Mouse (Mus musculus) MEL (cell line): ENCODE measurements around the gene Aspdh. TPM values are rescaled to one million over a fixed set of nuclear protein-coding genes. Genes with fewer than 3 reads are reported as not detected.

ENCODE experiments used
- DNase-seq: peaks from one replicate; pipeline ENCODE4 v3.0.0; 2011; ENCODE audit warnings: low read depth, low spot score
- H3K27ac ChIP-seq: 2 replicates; pipeline ENCODE4 v1.5.1; 2012; ENCODE audit warnings: low read depth, mild to moderate bottlenecking, control low read depth, low read length, moderate library complexity; ENCODE audit not compliant: control insufficient read depth
- H3K27me3 ChIP-seq, 2 experiments: fragments of 150-350 bp in 1 of 2; sonication (generic) in 1 of 2; 2 replicates each; pipeline ENCODE4 v1.6.1; 2012; ENCODE audit warnings: low read length in 2 of 2, mild to moderate bottlenecking in 2 of 2, improper control_type of control experiment in 1 of 2, moderate library complexity in 1 of 2; ENCODE audit not compliant: insufficient read depth in 2 of 2, control insufficient read depth in 1 of 2
- H3K36me3 ChIP-seq, 2 experiments: 2 replicates each; pipeline ENCODE4 v1.6.1; 2012 to 2014; ENCODE audit warnings: low read length in 2 of 2, improper control_type of control experiment in 1 of 2, inconsistent platforms in 1 of 2, mild to moderate bottlenecking in 1 of 2; ENCODE audit not compliant: insufficient read depth in 2 of 2, control insufficient read depth in 1 of 2
- H3K4me1 ChIP-seq, 2 experiments: fragments of 150-350 bp in 1 of 2; sonication (generic) in 1 of 2; 2 replicates each; pipeline ENCODE4 v1.6.1; 2012; ENCODE audit warnings: low read length in 2 of 2, improper control_type of control experiment in 1 of 2, mild to moderate bottlenecking in 1 of 2; ENCODE audit not compliant: insufficient read depth in 2 of 2, control insufficient read depth in 1 of 2
- H3K4me3 ChIP-seq, 2 experiments: fragments of 150-350 bp in 1 of 2; sonication (generic) in 1 of 2; 2 replicates each; pipeline ENCODE4 v1.5.1; 2012; ENCODE audit warnings: low read depth in 2 of 2, low read length in 2 of 2, mild to moderate bottlenecking in 2 of 2, moderate library complexity in 2 of 2, control low read depth in 1 of 2, improper control_type of control experiment in 1 of 2; ENCODE audit not compliant: control insufficient read depth in 1 of 2, insufficient read depth in 1 of 2
- H3K79me2 ChIP-seq: 2 replicates; pipeline ENCODE4 v1.6.1; 2012; ENCODE audit warnings: mild to moderate bottlenecking, low read length, moderate library complexity; ENCODE audit not compliant: control insufficient read depth, poor library complexity, insufficient read depth
- H3K9ac ChIP-seq: 2 replicates; pipeline ENCODE4 v1.6.1; 2012; ENCODE audit warnings: low read depth, mild to moderate bottlenecking, control low read depth, low read length, moderate library complexity; ENCODE audit not compliant: control insufficient read depth, poor library complexity, severe bottlenecking
- H3K9me3 ChIP-seq: fragments of 150-350 bp; sonication (generic); replicated peaks from 2 replicates; pipeline ENCODE4 v1.6.1; 2012; ENCODE audit warnings: mild to moderate bottlenecking, low read length, improper control_type of control experiment, moderate library complexity; ENCODE audit not compliant: insufficient read depth
- BHLHE40 ChIP-seq: IDR thresholded peaks from 2 replicates; pipeline ENCODE4 v1.6.1; 2012; ENCODE audit warnings: low read depth, mild to moderate bottlenecking, inconsistent platforms, low read length, improper control_type of control experiment, borderline replicate concordance
- CHD2 ChIP-seq: IDR thresholded peaks from 2 replicates; pipeline ENCODE4 v1.6.1; 2011; ENCODE audit warnings: low read length, improper control_type of control experiment
- E2F4 ChIP-seq: IDR thresholded peaks from 2 replicates; pipeline ENCODE4 v1.6.1; 2011; ENCODE audit warnings: low read depth, low read length, improper control_type of control experiment, borderline replicate concordance
- ELF1 ChIP-seq: IDR thresholded peaks from 2 replicates; pipeline ENCODE4 v1.6.1; 2014; ENCODE audit warnings: low read depth, mild to moderate bottlenecking, inconsistent platforms, low read length, improper control_type of control experiment, moderate library complexity
- GABPA ChIP-seq: IDR thresholded peaks from 2 replicates; pipeline ENCODE4 v1.6.1; 2012; ENCODE audit warnings: low read depth, mild to moderate bottlenecking, inconsistent platforms, low read length, improper control_type of control experiment, moderate library complexity
- GATA1 ChIP-seq: IDR thresholded peaks from 2 replicates; pipeline ENCODE4 v1.6.1; 2011; ENCODE audit warnings: low read depth, low read length, improper control_type of control experiment
- JUND ChIP-seq: IDR thresholded peaks from 2 replicates; pipeline ENCODE4 v1.6.1; 2011; ENCODE audit warnings: low read depth, mild to moderate bottlenecking, improper control_type of control experiment, low read length
- MAFK ChIP-seq: IDR thresholded peaks from 2 replicates; pipeline ENCODE4 v1.6.1; 2011; ENCODE audit warnings: low read depth, mild to moderate bottlenecking, low read length, improper control_type of control experiment, borderline replicate concordance
- MAZ ChIP-seq: IDR thresholded peaks from 2 replicates; pipeline ENCODE4 v1.6.1; 2012; ENCODE audit warnings: low read depth, mild to moderate bottlenecking, inconsistent platforms, low read length, improper control_type of control experiment
- MXI1 ChIP-seq: IDR thresholded peaks from 2 replicates; pipeline ENCODE4 v1.6.1; 2011; ENCODE audit warnings: mild to moderate bottlenecking, low read depth, low read length, improper control_type of control experiment
- MYB ChIP-seq: IDR thresholded peaks from 2 replicates; pipeline ENCODE4 v1.6.1; 2011; ENCODE audit warnings: mild to moderate bottlenecking, low read depth, low read length, improper control_type of control experiment
- NELFE ChIP-seq: IDR thresholded peaks from 2 replicates; pipeline ENCODE4 v1.6.1; 2011; ENCODE audit warnings: low read depth, low read length, improper control_type of control experiment
- NRF1 ChIP-seq: IDR thresholded peaks from 2 replicates; pipeline ENCODE4 v1.6.1; 2014; ENCODE audit warnings: low read depth, mild to moderate bottlenecking, inconsistent platforms, low read length, improper control_type of control experiment, moderate library complexity; ENCODE audit not compliant: poor library complexity, insufficient read depth, severe bottlenecking
- POLR2AphosphoS5 ChIP-seq: IDR thresholded peaks from 2 replicates; pipeline ENCODE4 v1.6.1; 2012; ENCODE audit warnings: low read depth, borderline replicate concordance, mild to moderate bottlenecking, inconsistent platforms, low read length, moderate library complexity, mixed read lengths
- RAD21 ChIP-seq: IDR thresholded peaks from 2 replicates; pipeline ENCODE4 v1.6.1; 2011; ENCODE audit warnings: mild to moderate bottlenecking, low read depth, low read length, improper control_type of control experiment
- TAL1 ChIP-seq: IDR thresholded peaks from 2 replicates; pipeline ENCODE4 v1.6.1; 2012; ENCODE audit warnings: mild to moderate bottlenecking, inconsistent platforms, low read length, moderate library complexity, mixed read lengths
- UBTF ChIP-seq: IDR thresholded peaks from 2 replicates; pipeline ENCODE4 v1.6.1; 2012; ENCODE audit warnings: low read depth, mild to moderate bottlenecking, inconsistent platforms, low read length, improper control_type of control experiment, moderate library complexity, borderline replicate concordance; ENCODE audit not compliant: insufficient read depth
- USF1 ChIP-seq: IDR thresholded peaks from 2 replicates; pipeline ENCODE4 v1.6.1; 2014; ENCODE audit warnings: low read depth, mild to moderate bottlenecking, inconsistent platforms, low read length, improper control_type of control experiment, moderate library complexity
- USF2 ChIP-seq, 2 experiments: IDR thresholded peaks; 2 replicates each; pipeline ENCODE4 v1.6.1; 2011 to 2012; ENCODE audit warnings: improper control_type of control experiment in 2 of 2, low read length in 2 of 2, borderline replicate concordance in 1 of 2, inconsistent platforms in 1 of 2, low read depth in 1 of 2, mild to moderate bottlenecking in 1 of 2; ENCODE audit not compliant: insufficient read depth in 1 of 2
- ZMIZ1 ChIP-seq: IDR thresholded peaks from 2 replicates; pipeline ENCODE4 v1.6.1; 2012; ENCODE audit warnings: low read depth, mild to moderate bottlenecking, inconsistent platforms, low read length, improper control_type of control experiment, moderate library complexity
- ZNF384 ChIP-seq: IDR thresholded peaks from 2 replicates; pipeline ENCODE4 v1.6.1; 2012; ENCODE audit warnings: low read depth, mild to moderate bottlenecking, inconsistent platforms, low read length, improper control_type of control experiment
- polyA plus RNA-seq, 2 experiments: library from polyadenylated mRNA; stranded (reverse) in 1 of 2; unstranded in 1 of 2; fragments of >175 nt in 1 of 2; fragments of >200 nt in 1 of 2; gene quantifications; 2 replicates each; pipeline versions ENCODE4 v1.2.1 to v1.2.4; 2012; ENCODE audit warnings: low replicate concordance in 2 of 2, low read depth in 1 of 2; ENCODE audit not compliant: insufficient read length in 2 of 2, insufficient read depth in 1 of 2, missing spikeins in 1 of 2
- total RNA-seq: library from RNA; depleted of rRNA; stranded (reverse); fragments of 300-350 nt; gene quantifications from 2 replicates; pipeline ENCODE4 v1.2.3, GENCODE M21; 2012

Aspdh gene
- total and polyA plus RNA-seq, 3 experiments, result 0.89 TPM; not detected in 2

- Histone ChIP-seq H3K4me3 (no peak overlapping the region), H3K27me3 (0 out of 4 replicates have a peak, but pooled peaks cover 0 to 2% of the 10 kb centered on the region in 2 experiments), H3K27ac (no peak overlapping the region), H3K4me1 (peaks cover 0 to 10% of the 10 kb centered on the region in 2 experiments; a peak in 2 of 4 replicates), H3K9me3 (no peaks in the 10 kb centered on the region), H3K36me3 (no peaks in the 10 kb centered on the region), H3K9ac (no peak overlapping the region), H3K79me2 (peaks cover 3% of the 10 kb centered on the region; the same call in 1 of the 2 replicates)
- TF ChIP-seq ELF1 (no peak), ZMIZ1 (no peak), ZNF384 (no peak), GABPA (no peak), TAL1 (no peak), NELFE (no peak), MAFK (no peak), USF1 (no peak), MYB (no peak), MXI1 (no peak), POLR2AphosphoS5 (no peak), JUND (no peak), USF2 (IDR thresholded peaks at IDR 0.05; ENCODE audit: borderline replicate concordance in 1 of 2, insufficient read depth in 1 of 2, low read depth in 1 of 2, low read length in 2 of 2) (no peak), BHLHE40 (no peak), RAD21 (no peak), GATA1 (no peak), CHD2 (no peak), MAZ (no peak), UBTF (no peak)
- DNase-seq, result no peak
Observed at GRCm38 (mm10) chr7:44472961-44473646, 7.9 kb downstream of the Aspdh start.

- Histone ChIP-seq H3K4me3 (no peak overlapping the region), H3K4me1 (peaks cover 0 to 3% of the 10 kb centered on the region in 2 experiments; a peak in 1 of 4 replicates), H3K27ac (no peak overlapping the region), H3K27me3 (0 out of 4 replicates have a peak, but pooled peaks cover 0 to 2% of the 10 kb centered on the region in 2 experiments), H3K79me2 (no peaks in the 10 kb centered on the region), H3K9me3 (no peaks in the 10 kb centered on the region), H3K36me3 (no peaks in the 10 kb centered on the region), H3K9ac (no peak overlapping the region)
- no peak for DNase-seq
- no peak for TF ChIP-seq RAD21
- TF ChIP-seq GATA1, result no peak
- no peak for TF ChIP-seq E2F4
- no peak for TF ChIP-seq CHD2
- no peak for TF ChIP-seq NRF1
- TF ChIP-seq TAL1, result no peak
- TF ChIP-seq USF2 (IDR thresholded peaks at IDR 0.05; ENCODE audit: borderline replicate concordance in 1 of 2, insufficient read depth in 1 of 2, low read depth in 1 of 2, low read length in 2 of 2), result no peak
- TF ChIP-seq ELF1, result no peak
Observed at GRCm38 (mm10) chr7:44474419-44474818, 9.2 kb downstream of the Aspdh start.
